Mouse (Mus musculus) testis, postnatal 10 days (tissue): Measurements from ENCODE around the gene Nkx2-2.

Experiments used
- DNase-seq: peaks from one replicate; pipeline ENCODE4 v3.0.0; 2021; ENCODE audit warnings: low spot score

The Nkx2-2 gene

DNA sequence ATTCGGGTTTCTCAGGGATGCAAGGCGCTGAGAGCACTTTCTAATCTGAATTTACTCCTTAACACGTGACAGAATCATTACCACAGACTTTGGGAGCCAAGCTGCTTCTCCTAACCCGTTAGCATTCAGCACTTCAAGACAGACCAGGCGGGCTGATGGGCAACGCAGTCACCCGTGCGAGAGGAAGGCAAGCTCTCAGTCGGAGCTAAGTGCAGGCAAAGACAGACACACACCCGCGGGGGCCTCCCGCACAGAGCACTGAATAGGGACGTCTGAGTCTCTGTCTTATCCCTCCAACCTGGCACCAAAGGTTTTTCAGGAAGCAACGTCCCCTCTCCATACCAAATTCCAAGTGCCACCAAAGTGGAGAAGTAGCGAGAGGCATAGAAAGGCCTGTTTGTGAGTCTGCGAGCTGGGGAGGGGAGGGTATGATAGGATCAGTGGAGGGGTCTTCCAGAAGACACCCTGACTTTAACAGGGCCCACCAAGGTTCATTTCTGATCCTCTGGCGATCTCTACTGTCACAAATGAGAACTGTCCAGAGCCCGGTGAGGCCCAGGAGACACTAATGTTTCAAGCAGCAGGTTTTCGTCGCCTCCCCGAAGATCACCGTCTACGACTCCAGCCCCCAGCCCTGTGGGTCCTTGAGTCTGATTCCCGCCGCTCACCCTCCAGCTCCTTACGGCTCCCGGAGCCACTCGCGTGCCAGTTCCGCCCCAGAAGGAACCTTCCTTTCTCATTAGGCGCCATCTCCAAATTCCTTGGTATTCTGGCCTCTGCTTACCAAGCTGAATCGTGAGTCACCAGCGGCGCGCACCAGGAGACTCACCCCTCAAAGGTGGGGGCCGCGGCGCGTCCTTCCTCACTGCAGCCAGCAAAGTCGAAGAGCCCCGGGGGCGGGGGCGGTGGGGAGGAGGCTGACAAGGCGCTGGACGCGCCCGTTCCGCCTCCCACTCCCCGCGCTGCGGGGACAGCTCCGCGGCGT is at the start of gene Nkx2-2:
Gene Nkx2-2, minus strand, starts transcription at position 973 of the 985 bp plus-strand sequence.
- DNase-seq = no peak

DNA sequence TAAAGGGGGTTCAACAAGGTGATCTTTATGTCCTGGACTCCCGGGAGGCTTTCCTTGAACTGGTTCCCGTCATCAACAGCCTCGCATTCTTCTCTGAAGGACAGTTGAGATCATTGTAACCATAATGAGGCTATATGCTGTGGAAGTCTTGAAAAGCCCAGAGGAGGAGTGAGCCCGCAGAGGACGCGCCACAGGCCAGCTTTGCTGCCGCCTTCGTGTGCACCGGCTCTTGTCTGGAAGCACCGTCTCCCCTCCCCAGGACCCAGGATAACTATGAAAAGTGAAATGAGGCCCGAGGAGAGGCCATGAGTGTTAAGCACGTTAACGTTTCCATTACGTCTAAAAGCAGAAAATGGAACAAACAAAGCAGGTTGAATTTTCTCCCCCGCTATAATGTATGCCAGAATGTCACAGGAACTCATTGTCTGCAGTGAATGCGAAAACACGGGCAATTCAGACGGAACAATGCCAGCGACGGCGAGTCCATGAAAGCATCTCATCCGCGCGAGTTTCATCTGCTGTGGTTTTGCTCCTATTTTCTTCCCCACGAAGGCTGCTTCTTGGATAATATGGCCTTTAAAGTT is 41.8 kb upstream of the Nkx2-2 start:
- no peak for DNase-seq

DNA sequence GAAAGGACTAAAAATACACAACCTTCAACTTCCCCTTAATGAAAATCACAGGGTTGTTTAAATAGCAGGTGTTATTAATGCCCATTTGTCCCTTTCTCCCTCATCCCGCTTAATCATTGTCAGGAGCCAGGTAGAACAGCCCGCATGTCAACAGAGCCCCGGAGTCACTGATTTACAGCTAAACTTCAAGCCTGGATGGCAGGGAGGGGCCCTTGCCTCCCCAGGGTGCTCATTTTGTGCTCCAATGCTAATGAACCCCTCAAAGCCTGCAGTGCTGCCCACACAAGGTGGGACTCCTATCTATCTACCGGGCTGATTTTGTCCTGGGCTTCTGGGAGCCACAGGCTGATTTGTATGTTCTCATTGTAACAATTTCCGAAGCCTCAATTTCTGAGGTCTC is 37.1 kb upstream of the Nkx2-2 start:
- DNase-seq = no peak

DNA sequence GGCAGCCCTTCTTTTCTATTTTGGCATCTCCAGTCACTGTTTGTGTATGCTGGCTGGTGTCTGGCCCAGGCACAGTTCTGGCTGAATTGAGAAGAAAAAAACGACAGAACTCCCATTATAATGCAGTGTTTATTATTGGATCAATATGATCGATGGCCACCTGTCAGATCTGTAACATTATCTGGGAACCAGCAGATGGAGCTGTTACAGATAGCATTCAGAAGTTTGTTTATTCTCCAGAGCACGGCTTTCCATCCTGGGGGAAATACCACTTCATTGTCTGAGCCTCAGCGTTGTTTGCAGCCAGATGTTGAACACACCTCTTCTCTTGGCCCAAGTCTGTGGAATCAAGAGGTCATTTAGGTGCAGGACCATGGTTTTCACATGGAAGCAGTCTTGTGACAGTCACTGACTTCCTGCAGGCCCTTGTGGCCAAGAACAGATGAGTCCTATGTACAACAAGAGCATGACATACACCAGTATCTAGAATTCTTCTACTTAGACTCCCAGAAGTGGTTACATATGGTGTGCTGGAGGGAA is 11.1 kb upstream of the Nkx2-2 start:
- no peak for DNase-seq

DNA sequence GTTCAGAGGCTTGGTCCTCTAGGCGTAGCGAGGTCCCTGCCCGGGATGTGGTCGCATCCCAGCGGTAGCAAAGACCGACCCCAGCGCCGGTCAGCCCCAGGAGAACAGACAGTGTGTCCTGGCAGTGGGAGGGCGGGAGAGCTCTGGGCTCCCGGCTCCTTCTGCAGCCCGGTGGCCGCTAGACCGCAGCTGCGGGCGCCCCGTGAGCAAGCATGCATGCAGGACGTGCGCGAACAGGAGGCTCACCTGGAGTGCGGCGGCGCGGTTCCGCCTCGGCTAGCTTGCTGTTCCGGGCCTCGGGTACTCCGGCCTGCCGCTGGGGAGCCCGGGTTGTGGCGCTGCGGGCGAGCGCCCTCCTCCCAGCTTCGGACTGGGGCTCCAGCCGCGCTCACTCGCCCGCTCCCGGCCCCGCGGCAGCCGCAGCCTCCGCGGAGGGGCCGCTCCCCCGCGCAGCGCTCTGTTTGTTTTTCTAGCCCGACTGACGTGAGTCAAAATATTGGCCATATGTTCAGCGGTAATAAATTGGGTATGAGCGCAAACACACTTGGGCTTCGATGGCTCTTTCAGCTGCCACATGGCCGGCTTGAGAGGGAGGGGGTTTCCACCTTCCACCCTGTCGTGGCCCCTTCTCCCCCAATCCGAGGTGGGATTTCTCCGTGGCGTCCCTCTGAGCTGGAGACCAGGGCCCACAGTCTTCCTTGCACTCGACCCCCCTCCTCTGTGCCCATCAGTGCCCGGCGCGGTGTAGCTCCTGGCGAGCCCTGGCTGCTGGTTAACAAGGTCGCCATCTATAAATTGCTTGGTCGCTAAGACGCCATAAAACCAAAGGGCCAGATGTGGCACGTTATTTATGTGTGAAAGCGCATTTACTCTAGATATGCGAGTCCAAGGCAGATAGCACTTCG is 920 bp upstream of the Nkx2-2 start:
- DNase-seq = no peak

DNA sequence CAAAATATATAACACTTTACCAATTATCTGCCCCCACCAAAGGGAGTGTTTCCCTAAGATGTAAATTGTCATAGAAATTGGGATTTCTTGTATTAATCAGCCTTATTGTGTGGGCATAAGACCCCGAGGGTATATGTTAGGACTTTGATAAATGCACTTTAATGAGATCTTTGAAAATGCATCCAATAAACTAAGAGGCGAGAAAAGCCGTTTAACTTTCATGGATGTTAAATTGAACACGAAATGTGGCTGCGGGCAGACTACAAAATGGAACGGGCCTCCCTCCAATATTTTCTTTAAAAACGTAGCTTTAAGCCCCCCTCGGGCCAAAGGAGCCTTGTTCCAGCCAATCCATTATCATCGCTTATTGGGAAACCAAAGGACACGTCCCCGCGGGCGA is 1.3 kb downstream of the Nkx2-2 start:
- DNase-seq = no peak

DNA sequence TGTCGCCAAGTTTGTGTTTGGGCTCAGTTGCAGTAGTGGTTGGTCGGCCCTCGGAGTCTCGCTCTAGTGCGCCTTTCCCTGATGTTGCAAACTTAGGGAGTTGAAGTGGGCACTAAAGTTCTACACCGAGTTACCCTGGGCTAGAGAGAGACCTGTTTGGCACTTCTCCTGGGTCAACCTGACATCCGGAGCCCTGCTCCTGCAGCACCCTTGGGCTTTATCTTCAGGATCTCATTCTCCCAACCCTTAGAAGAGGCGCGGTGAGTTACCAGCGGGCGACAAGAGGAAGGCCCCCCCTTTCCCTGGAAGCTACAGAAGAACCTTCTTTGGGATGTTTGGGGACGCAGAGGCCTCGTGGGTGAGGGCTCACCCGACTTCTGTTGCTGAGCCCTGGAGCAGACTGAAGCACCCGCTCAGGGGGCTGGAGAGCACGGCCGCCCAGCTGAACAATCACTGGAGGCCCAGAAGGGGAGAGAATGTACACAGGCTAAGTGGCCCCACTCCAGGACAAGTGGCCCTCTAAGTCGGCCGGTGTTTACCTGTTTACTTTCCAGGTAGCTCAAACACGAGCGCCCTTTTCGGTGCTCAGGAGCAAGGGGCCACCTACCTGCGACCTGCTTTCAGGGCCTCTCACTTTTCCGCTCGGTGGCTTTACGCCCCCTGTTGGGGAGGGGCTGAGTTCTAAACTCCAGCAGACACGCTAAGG is 3.6 kb downstream of the Nkx2-2 start:
- DNase-seq = no peak

DNA sequence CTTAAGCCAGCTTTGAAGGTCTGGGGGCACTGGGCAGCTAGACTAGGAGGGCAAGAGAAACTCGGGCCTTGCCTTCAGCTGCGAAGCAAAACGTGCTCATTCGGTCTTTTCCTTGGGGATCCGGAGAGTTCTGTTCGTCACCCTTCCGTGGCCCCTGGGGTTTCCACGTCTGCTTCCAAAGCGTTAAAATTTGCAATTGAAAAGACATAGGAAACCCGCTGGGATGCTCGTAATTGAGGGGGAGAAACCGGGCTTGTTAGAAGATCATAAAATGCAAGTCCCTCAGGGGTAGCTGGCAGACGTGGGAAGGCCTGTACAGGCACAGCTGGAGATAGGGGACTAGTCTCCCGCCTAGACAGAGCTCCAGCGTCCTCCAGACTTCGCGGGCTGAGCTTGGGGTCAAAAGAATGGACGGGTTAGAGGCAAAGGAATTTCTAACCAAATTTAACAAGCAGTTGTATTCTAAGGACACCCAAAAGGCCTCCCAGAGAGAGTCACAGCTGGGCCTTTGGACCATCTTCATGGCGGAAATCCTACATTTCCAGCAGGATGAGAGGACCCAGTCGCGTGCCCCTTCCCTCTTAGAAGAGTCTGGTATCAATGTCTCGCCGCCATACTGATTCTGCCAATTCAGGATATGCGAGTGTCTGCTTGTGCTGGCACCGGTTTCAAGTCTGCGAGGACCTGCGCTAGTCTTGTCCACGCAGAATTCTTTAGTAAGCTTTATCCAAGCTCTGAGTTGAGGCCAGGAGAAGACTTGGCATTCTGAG is 4.3 kb downstream of the Nkx2-2 start:
- DNase-seq = no peak

DNA sequence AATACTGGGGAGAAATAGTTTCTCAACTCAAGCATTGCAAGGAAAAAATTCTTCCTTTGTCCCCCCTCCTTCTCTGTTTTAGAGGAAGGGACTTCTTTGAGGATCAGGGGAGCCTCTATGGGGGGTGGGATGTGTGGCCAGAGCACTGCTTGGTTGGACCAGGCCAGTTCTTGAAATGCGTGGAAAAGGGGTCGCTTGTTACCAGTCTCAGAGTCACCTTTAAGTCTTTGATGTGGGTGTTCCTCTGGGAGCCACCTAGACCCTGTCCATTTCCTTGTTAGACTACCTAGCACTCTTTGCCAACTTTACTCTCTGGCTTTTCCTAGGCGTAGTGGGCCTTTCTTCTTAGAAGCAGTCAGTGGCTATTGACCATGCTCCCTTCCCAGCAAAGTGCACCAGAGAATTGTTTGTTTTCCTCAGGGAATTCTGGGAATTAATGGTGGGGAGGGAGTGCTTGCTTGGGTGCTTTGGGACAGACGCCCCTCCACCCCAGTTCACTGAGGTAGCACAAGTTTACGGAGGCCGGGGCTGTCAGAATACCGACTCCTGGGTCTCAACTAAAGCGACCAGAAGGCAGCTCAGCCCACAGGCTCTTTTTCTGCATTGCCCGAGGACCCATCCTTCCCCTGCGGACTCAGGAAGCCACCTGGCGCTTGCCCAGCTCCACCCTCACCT is 5.0 kb downstream of the Nkx2-2 start:
- no peak for DNase-seq

DNA sequence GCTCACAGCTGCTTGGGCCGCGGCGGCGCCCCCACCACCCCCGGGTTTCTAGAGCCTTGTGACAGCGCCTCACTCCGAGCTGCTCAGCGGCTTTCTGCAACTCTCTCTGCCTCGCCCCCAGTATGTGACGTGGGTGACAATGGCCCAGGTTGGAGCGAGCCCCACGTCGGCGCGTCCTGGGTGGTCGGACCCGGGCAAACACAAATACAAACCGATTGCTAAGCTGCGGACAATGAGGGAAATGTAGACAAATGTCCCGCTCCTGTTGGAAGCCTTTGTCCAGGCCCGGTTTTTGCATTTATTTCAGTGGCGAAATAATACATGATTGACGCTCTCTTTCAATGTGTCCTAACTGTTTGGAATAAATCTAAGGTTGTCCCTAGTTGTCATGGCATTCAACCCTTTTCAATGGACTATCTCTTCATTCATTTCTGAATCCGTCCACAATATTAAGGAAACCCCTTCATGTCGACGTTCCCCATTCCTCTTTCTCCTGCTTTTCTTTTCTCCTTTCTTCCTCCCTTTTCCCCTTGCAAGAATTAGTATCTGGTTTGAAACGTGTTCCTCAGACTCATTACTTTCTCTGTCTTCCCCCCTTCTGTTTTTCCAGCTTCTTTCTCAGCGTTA is 5.9 kb downstream of the Nkx2-2 start:
- no peak for DNase-seq

DNA sequence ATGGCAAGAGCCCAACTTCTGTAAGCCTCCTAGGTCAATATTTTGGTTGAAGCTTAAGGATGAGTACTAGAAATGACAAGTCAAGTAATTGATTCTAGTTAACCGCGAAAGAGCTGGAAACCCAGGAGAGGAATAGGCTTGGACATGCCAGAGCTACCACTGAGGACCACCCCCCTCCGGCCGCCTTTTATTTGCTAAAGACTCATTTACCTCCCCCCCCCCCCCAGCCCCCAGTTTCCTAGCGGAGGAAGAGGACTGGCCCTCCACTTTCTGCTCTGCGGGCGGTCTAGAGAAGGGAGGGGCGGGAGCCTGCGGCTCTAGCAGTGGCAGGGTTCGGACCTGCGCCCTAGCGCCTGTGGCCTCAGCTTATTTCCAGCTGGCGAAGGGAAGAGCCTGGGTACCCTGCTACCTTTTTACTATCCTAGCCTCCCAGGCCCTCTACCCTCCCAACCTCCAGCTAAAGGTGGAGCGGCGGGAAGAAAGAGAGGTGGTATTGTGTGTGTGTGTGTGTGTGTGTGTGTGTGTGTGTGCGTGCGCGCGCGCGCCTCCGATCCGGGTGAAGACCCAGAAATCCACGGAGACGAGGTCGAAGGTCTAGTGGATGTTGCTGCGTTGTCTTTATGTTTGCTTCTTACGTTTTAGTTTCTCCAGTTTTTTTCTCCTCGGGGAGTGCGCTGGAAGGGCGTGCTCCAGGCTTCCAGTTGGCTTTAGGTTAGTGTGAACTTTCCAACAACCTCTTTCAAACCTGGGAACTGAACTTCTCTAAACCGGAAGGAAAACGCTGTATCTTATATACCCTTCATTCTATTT is 6.8 kb downstream of the Nkx2-2 start:
- no peak for DNase-seq

DNA sequence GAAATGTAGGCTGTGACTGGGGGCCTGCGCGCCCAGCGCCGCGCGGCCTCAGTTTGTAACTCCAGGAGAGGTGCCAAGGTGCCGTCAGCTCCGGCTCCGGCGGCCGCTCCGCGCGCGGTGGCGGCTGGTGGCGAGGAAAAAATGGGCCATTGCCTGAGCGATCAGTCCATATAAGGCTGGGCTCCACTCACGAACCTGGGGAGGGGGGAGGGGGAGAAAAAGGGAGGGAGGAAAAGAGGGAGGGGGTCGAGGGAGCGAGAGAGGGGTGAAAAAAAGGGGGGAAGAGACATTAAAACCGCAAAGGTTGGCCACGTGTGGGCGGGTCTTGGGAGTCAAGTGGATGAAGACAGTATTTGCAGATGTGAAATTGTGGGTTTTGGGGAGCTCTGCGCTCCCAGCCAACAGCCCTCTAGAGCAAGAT is 7.8 kb downstream of the Nkx2-2 start:
- DNase-seq = no peak

DNA sequence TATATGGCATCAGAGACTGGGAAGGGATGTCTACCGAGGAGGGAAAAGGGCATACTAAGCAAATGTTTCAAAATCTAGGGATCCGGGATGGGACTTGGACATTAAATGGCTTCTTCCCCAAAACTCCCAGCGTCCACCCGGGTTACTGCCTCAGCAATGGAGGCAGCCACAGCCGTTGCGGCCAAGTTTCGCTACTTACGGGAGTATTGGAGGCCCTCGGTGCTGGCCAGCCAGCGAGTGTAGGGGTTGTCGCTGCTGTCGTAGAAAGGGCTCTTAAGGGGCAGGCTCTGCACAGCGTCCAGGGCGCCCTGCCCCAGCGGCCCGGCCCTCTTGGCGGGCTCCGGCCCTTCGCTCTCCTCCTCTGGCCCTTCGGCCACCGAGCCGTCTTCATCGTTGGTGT is 8.5 kb downstream of the Nkx2-2 start:
- no peak for DNase-seq

DNA sequence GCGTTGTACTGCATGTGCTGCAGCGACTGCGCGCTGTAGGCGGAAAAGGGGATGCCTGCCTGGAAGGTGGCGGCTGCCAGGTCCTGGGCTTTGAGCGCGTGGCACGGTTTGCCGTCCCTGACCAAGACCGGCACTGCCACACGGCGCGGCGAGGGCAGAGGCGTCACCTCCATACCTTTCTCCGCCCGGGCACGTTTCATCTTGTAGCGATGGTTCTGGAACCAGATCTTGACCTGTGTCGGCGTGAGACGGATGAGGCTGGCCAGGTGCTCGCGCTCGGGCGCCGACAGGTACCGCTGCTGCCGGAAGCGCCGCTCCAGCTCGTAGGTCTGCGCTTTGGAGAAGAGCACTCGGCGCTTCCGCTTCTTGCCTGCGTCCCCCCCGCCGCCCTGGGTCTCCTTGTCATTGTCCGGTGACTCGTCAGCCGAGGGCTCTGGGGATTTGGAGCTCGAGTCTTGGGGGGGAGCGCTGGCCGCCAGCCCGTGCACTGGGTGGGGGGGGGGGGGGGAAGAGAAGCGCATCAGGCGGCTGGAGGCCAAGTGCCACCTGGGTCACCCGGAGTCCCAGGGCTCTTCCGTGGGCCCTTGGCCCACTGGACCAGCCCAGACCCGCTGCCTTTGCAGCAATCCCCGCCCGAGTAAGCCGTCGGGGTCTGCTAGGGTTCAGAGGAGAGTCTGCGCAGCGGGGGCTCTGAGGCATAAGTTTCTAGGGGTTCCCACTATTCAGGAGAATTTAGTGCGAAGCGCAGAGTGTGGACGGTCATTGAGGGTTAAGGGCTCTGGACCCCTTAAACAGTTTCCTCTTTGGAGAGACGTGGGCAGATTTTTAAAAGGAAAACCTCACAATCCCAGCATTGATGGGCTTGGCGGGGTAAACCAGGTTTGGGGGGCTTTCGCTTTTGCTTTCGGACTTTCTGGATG is 9.7 kb downstream of the Nkx2-2 start:
- DNase-seq = no peak

DNA sequence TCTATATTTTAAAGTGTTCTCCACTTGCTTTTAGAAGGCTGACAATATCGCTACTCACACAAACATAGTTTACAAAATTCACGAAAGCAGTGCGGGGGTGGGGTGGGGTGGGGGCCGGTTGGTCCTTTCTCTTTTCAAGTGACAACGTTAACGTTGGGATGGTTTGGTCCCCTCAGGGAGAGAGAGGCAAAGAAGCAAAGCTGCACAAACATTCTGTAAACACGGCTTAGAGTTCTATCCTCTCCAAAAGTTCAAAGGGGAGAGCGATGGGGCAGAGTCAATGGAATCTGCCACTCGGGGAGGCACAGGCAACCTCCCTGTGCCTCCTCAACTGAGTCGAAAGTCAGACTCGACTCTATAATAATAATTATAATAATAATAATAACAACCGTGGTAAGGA is 10.5 kb downstream of the Nkx2-2 start:
- DNase-seq = no peak

DNA sequence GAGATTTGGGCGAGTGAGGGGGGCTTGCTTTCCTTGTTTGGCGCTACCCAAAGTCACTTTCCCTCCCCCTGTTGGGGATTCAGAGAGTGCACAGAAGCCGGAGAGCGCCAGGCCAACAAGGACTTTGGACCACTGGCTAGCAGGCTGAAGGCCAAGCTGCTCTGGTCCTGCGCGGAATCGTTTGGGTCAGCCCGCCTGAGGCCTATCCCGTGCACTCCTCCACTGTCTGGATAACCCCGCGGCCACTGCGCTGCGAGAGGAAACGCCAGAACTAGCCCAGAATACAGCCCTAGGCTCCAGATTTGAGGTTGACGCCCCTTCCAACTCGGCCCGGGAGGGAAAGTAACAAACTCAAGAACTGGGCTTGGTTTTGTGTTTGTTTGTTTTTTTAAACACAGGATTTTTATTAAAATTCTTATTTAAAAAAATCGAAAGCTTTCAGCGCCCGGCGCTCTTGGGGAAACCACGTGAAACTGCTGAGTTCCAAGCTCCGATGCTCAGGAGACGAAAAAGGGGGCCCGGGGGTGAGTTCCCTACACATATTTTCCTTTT is 11.3 kb downstream of the Nkx2-2 start:
- no peak for DNase-seq

DNA sequence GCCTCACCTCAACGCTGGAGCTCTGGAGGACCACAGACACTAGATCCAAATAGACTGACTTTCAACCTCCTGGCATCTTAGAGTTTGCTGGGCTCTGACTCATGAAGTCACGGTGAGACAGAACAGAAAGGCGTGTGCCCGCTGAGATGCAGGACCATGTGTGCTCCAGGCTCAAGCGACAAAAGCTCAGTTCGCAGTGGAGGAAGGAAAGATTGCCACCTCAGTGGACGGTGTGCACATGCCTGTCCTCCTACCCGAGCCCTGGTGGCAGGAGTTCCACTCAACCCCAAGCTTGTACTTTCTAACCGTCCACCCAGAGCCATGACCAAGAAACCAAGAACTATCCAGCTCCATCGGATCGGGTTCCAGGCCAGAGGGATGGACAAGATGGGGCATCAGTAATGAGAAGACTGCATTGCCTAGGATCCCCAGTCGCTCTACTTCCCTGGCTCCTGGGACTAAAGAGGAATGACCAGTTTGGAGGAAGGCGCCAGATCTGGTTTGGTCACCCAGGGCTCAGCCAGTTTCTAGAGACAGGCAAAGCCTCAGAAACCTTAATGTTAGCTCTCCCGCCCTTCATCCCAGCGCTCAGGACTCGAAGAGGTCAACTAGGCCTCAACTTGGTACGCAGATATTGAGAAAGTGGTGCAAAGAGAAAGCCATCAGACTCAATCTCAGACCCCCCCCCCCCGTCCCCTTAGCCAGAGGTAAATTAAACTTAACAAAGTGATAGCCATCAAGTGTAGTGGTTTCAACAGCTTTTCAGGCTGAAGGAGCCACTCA is 11.9 kb downstream of the Nkx2-2 start:
- DNase-seq = no peak
